Mouse (Mus musculus): ENCODE data around the gene Lrrc57. TPM values are rescaled to one million over a fixed set of nuclear protein-coding genes. Genes with fewer than 3 reads are reported as not detected.

The Lrrc57 gene
- polyA plus RNA-seq, 1 experiment = 44.1 TPM

DNA sequence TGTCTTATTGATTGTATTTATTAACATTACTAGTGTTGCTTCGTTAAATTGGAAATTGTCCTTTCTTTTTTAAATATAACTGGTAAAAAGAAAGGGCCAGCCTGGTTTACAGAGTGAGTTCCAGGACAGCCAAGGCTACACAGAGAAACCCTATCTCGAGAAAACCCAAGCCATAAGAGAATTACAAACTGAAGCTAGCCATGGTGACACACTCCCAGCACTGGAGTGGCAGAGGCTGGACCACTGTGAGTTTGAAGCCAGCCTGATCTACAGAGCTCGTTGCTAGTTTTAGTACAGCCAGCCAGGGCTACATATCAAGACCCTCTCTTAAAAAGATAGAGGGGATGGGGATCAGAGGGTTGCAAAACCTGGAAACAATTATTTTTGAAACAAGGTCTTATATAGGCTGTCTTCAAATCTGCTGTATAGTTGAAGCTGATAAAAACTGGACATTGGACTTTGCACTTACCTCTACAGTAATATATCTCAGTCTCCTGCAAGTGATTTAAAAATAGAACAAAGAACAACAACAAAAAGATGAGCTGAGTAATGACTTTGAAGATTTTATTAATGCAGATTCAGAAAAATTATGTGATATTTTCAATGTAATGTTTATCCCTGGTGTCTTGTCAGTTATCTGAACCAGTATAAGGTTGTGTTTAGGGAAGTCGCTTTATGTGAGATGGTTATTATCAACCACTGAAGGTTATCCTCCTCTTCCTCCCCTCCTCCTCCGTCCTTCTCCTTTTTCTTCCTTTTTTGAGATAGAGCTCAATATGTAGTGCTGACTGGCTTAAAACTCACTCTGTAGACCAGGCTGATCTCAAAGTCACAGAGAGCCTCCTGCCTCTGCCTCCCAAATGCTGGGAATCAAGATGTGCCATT, 7.2 kb upstream of the Lrrc57 start:
- TF ChIP-seq CTCF (IDR thresholded peaks at IDR 0.05; ENCODE audit: extremely low read depth, insufficient read depth, low read length) (no peak), POLR2A (IDR thresholded peaks at IDR 0.05; ENCODE audit: extremely low read depth, insufficient read depth, low read length) (no peak)
- H3K4me3 ChIP-seq (ENCODE audit: insufficient read depth, low read length) = no peak overlapping the region

GRCm38 (mm10) chr2:120606021-120606690, 3.2 kb downstream of the Lrrc57 start:
- no peak for TF ChIP-seq POLR2A (IDR thresholded peaks at IDR 0.05; ENCODE audit: extremely low read depth, insufficient read depth, low read length)
- TF ChIP-seq CTCF (IDR thresholded peaks at IDR 0.05; ENCODE audit: extremely low read depth, insufficient read depth, low read length) = peak; percentile 45
- Histone ChIP-seq H3K4me3 (ENCODE audit: insufficient read depth, low read length) (0 out of 2 replicates have a peak overlapping the region, but pooled peaks have one; percentile 2), H3K27ac (ENCODE audit: insufficient read depth, low read length) (no peak overlapping the region), H3K4me1 (ENCODE audit: control insufficient read depth, insufficient read depth, low read length) (peaks cover 7% of the 10 kb centered on the region; the same call in 1 of the 2 replicates)

More for the DNA sequence above, 7.2 kb upstream of the Lrrc57 start:
- no peak overlapping the region for H3K27ac ChIP-seq (ENCODE audit: insufficient read depth, low read length)
- no peaks in the 10 kb centered on the region for H3K4me1 ChIP-seq (ENCODE audit: control insufficient read depth, insufficient read depth, low read length)

GRCm38 (mm10) chr2:120599506-120599905, 9.8 kb downstream of the Lrrc57 start:
- no peak overlapping the region for H3K4me3 ChIP-seq (ENCODE audit: insufficient read depth, low read length)
- H3K27ac ChIP-seq (ENCODE audit: insufficient read depth, low read length) = no peak overlapping the region
- no peak for TF ChIP-seq CTCF (IDR thresholded peaks at IDR 0.05; ENCODE audit: extremely low read depth, insufficient read depth, low read length)
- TF ChIP-seq POLR2A (IDR thresholded peaks at IDR 0.05; ENCODE audit: extremely low read depth, insufficient read depth, low read length) = no peak
- peaks cover 4% of the 10 kb centered on the region for H3K4me1 ChIP-seq (ENCODE audit: control insufficient read depth, insufficient read depth, low read length)

DNA sequence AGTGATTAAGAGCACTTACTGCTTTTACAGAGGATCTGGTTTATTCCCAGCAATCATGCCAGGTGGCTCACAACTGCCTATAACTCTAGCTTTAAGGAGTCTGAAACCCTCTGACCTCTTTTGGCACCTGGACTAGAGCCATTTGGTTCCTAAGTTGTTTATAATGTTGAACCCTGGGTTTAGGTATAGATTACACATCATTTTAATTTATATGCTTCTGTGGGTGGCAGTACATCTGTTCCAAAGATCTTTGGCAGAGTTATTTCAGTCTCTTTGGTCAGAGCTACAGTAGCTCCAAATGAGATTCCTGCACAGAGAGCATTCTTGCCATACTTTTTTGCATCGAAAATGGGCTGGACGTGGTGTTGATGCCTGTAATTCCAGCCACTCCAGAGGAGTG, 11.6 kb downstream of the Lrrc57 start:
- no peak for TF ChIP-seq CTCF (IDR thresholded peaks at IDR 0.05; ENCODE audit: extremely low read depth, insufficient read depth, low read length)
- H3K27ac ChIP-seq (ENCODE audit: insufficient read depth, low read length) = 0 out of 2 replicates have a peak overlapping the region, but pooled peaks have one; percentile 35
- H3K4me1 ChIP-seq (ENCODE audit: control insufficient read depth, insufficient read depth, low read length) = peaks cover 4% of the 10 kb centered on the region
- no peak overlapping the region for H3K4me3 ChIP-seq (ENCODE audit: insufficient read depth, low read length)

DNA sequence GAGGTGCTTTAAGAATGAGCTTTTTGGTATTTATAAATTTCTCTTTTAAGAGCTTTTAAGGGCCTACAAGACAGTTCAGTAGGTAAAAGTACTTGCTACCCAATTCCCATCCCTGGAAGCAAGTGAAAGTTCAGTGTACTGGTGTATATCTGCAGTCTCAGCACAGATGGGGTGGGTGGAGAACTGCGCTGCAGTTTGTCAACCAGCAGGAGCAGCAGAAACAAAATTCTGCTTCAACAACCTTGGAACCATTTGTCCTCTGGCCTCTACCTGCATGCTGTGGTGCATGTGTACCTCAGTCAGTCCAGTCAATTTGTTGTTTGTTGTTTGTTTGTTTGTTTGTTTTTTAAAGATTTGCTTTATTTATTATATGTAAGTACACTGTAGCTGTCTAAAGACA, 17.1 kb downstream of the Lrrc57 start:
- H3K27ac ChIP-seq (ENCODE audit: insufficient read depth, low read length) = no peak overlapping the region
- H3K4me1 ChIP-seq (ENCODE audit: control insufficient read depth, insufficient read depth, low read length) = peaks cover 6% of the 10 kb centered on the region
- no peak overlapping the region for H3K4me3 ChIP-seq (ENCODE audit: insufficient read depth, low read length)
- no peak for TF ChIP-seq POLR2A (IDR thresholded peaks at IDR 0.05; ENCODE audit: extremely low read depth, insufficient read depth, low read length)
- no peak for TF ChIP-seq CTCF (IDR thresholded peaks at IDR 0.05; ENCODE audit: extremely low read depth, insufficient read depth, low read length)

DNA sequence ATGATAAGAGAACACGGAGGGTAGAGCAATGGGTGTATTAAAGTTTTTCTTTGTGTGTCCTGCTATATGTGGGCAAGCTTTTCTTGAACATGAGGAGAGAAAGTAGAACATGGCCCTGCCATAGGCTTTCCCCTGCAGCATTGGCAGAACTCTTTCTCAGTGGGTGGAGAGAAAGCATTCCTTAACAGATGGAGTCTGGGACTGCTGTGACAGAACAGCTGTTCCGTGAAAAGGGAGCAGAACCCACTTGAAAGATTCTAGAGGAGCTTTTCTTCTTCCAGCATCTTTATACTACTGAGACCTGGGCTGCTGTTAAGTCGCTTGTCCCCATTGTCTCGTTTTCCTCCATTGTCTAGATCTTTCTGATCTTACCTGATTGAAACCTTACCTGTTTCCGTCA, 19.6 kb downstream of the Lrrc57 start:
- peaks cover 6% of the 10 kb centered on the region for H3K4me1 ChIP-seq (ENCODE audit: control insufficient read depth, insufficient read depth, low read length)
- no peak overlapping the region for H3K4me3 ChIP-seq (ENCODE audit: insufficient read depth, low read length)
- TF ChIP-seq POLR2A (IDR thresholded peaks at IDR 0.05; ENCODE audit: extremely low read depth, insufficient read depth, low read length) (no peak), CTCF (IDR thresholded peaks at IDR 0.05; ENCODE audit: extremely low read depth, insufficient read depth, low read length) (no peak)
- H3K27ac ChIP-seq (ENCODE audit: insufficient read depth, low read length) = 0 out of 2 replicates have a peak overlapping the region, but pooled peaks have one; percentile 28

DNA sequence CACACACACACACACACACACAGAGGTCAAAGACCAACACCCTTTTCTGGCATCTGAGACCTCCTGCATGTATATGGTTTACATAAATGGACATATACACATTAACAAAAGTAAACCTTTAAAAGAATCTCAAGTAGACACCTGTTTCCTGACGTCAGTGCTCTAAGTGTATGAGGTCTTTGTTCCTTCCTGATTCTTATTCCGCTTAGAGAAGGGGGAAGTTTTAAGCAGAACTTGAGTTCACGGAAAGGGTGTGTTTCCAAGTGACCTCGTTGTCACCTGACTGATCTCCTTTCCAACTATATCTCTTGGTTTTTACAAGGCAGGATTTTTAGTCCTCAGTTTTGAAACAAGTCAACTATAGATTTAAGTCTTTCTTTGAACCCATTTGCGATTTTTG, 31.0 kb downstream of the Lrrc57 start:
- H3K4me1 ChIP-seq (ENCODE audit: control insufficient read depth, insufficient read depth, low read length) = no peaks in the 10 kb centered on the region; the same call in 1 of the 2 replicates
- H3K4me3 ChIP-seq (ENCODE audit: insufficient read depth, low read length) = no peak overlapping the region
- no peak for TF ChIP-seq POLR2A (IDR thresholded peaks at IDR 0.05; ENCODE audit: extremely low read depth, insufficient read depth, low read length)
- TF ChIP-seq CTCF (IDR thresholded peaks at IDR 0.05; ENCODE audit: extremely low read depth, insufficient read depth, low read length) = no peak
- H3K27ac ChIP-seq (ENCODE audit: insufficient read depth, low read length) = no peak overlapping the region

DNA sequence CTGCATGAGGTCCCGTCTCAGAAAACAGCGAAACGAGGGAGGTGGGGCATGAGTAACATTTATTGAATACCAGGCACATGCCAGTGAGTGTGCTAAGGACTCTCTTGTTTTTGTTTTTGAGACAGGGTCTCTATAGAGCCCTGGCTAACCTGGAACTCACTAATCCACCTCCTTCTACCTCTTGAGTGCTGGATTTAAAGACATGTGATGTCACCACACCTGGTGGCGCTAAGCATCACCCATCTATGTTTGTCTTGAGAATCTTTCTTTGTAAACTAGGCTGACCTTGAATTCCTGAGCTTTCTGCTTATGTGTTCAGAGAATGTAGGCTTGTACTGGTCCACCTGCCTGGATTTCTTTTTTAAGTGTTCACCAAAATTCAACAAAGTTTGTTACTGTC, 31.5 kb downstream of the Lrrc57 start:
- H3K4me1 ChIP-seq (ENCODE audit: control insufficient read depth, insufficient read depth, low read length) = no peaks in the 10 kb centered on the region; the same call in 1 of the 2 replicates
- TF ChIP-seq POLR2A (IDR thresholded peaks at IDR 0.05; ENCODE audit: extremely low read depth, insufficient read depth, low read length) = no peak
- no peak for TF ChIP-seq CTCF (IDR thresholded peaks at IDR 0.05; ENCODE audit: extremely low read depth, insufficient read depth, low read length)
- no peak overlapping the region; the same call in 1 of the 2 replicates for H3K27ac ChIP-seq (ENCODE audit: insufficient read depth, low read length)
- no peak overlapping the region for H3K4me3 ChIP-seq (ENCODE audit: insufficient read depth, low read length)

DNA sequence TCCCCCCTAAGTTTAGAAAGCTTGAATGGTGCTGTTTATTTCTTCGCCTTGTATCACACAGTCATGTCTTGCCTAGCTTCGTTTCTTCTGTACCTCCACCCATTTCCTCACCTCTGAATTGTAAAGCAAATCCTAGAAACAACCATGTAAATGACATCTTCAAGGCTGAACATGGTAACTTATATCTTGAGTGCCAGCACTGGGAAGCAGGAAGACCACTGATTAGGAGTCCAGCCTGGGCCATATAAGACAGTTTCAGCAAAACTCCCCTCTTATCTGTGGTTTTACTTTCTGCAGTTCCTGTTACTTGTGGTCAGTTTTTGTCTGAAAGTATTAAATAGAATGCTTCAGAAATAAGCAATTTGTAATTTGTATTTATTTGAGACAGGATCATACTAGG, 33.3 kb downstream of the Lrrc57 start:
- TF ChIP-seq CTCF (IDR thresholded peaks at IDR 0.05; ENCODE audit: extremely low read depth, insufficient read depth, low read length) (no peak), POLR2A (IDR thresholded peaks at IDR 0.05; ENCODE audit: extremely low read depth, insufficient read depth, low read length) (no peak)
- Histone ChIP-seq H3K4me1 (ENCODE audit: control insufficient read depth, insufficient read depth, low read length) (no peaks in the 10 kb centered on the region; the same call in 1 of the 2 replicates), H3K4me3 (ENCODE audit: insufficient read depth, low read length) (no peak overlapping the region), H3K27ac (ENCODE audit: insufficient read depth, low read length) (no peak overlapping the region)

Measured in cortical plate, adult 2 months (tissue).